Mouse (Mus musculus) lung, adult 18-20 months (tissue): ENCODE measurements around the gene AB124611.
A peak's percentile ranks its signal among the peaks of the same experiment; 100 is the strongest.
"Not testable (repeated sequence)": the region's sequence is repeated elsewhere in the genome, so short reads cannot be mapped to it uniquely, and the experiment has no call there.

ENCODE experiments used
- DNase-seq, 2 experiments: peaks; one replicate each; pipeline ENCODE4 v3.0.0; 2022; ENCODE audit warnings: mixed read lengths in 2 of 2

The AB124611 gene

GRCm38 (mm10) chr9:21525142-21525936, 637 bp upstream of the AB124611 start:
- DNase-seq: no peak

GRCm38 (mm10) chr9:21526634-21526944, 613 bp downstream of the AB124611 start:
- no peak for DNase-seq

- DNase-seq: no peak
Measured at GRCm38 (mm10) chr9:21527100-21527801, 1.3 kb downstream of the AB124611 start.

- DNase-seq: no peak
Measured at GRCm38 (mm10) chr9:21527917-21528324, 1.9 kb downstream of the AB124611 start.

- DNase-seq: no peak
Measured at GRCm38 (mm10) chr9:21536501-21536900, 10.5 kb downstream of the AB124611 start.

GRCm38 (mm10) chr9:21537009-21537408, 11.0 kb downstream of the AB124611 start:
- DNase-seq: no peak

- no peak for DNase-seq
Measured at GRCm38 (mm10) chr9:21539981-21540753, 14.2 kb downstream of the AB124611 start.

- not testable (repeated sequence) for DNase-seq
Measured at GRCm38 (mm10) chr9:21542001-21542400, 16.0 kb downstream of the AB124611 start.

GRCm38 (mm10) chr9:21545351-21545915, 19.5 kb downstream of the AB124611 start:
- no peak for DNase-seq

- peak; percentile 99 for DNase-seq
Measured at GRCm38 (mm10) chr9:21545916-21546788, 20.2 kb downstream of the AB124611 start.

GRCm38 (mm10) chr9:21546789-21547074, 20.8 kb downstream of the AB124611 start, which contains the start of gene Carm1:
TSS of gene Carm1 (plus strand) at chr9:21546894.
- DNase-seq: no peak

- peak; percentile 59 to 61 for DNase-seq
Measured at GRCm38 (mm10) chr9:21547075-21547941, 21.3 kb downstream of the AB124611 start.

- no peak for DNase-seq
Measured at GRCm38 (mm10) chr9:21551049-21551448, 25.1 kb downstream of the AB124611 start.

GRCm38 (mm10) chr9:21553607-21554273, 27.8 kb downstream of the AB124611 start:
- no peak for DNase-seq

- DNase-seq: no peak
Measured at GRCm38 (mm10) chr9:21555198-21555742, 29.3 kb downstream of the AB124611 start.

GRCm38 (mm10) chr9:21556996-21557395, 31.0 kb downstream of the AB124611 start:
- DNase-seq: no peak

GRCm38 (mm10) chr9:21557556-21557955, 31.6 kb downstream of the AB124611 start:
- no peak for DNase-seq

- DNase-seq: no peak
Measured at GRCm38 (mm10) chr9:21558366-21558765, 32.4 kb downstream of the AB124611 start.

GRCm38 (mm10) chr9:21559151-21559550, 33.2 kb downstream of the AB124611 start:
- no peak for DNase-seq

GRCm38 (mm10) chr9:21564420-21564819, 38.4 kb downstream of the AB124611 start:
- DNase-seq: no peak
